Mouse (Mus musculus): ENCODE measurements at regions not wholly inside any gene's neighbourhood (a gene's known extent, or its start where the extent isn't known, plus 50 kb on each side); places are given as distances from the start of the nearest gene placed in this dataset.

GRCm38 (mm10) chr12:16151170-16151702 is 334.5 kb upstream of the Trib2 start:
- DNase-seq (ENCODE audit: extremely low spot score in 1 of 2, low spot score in 1 of 2), result peak; percentile 49 to 84

- DNase-seq (ENCODE audit: extremely low spot score in 1 of 2, low spot score in 1 of 2), result no peak
Observed at GRCm38 (mm10) chr12:16146919-16147318, 330.2 kb upstream of the Trib2 start.

- peak; percentile 59 to 88 for DNase-seq (ENCODE audit: extremely low spot score in 1 of 2, low spot score in 1 of 2)
Observed at GRCm38 (mm10) chr12:16145621-16146020, 328.9 kb upstream of the Trib2 start.

- peak in 1 of 2 experiments; percentile 37 for DNase-seq (ENCODE audit: extremely low spot score in 1 of 2, low spot score in 1 of 2)
Observed at GRCm38 (mm10) chr12:16141193-16141592, 324.5 kb upstream of the Trib2 start.

- DNase-seq (ENCODE audit: extremely low spot score in 1 of 2, low spot score in 1 of 2), result no peak
Observed at GRCm38 (mm10) chr12:16140511-16141110, 323.9 kb upstream of the Trib2 start.

- DNase-seq (ENCODE audit: extremely low spot score in 1 of 2, low spot score in 1 of 2), result no peak
Observed at GRCm38 (mm10) chr12:16139152-16139551, 322.4 kb upstream of the Trib2 start.

- DNase-seq (ENCODE audit: extremely low spot score in 1 of 2, low spot score in 1 of 2), result no peak
Observed at GRCm38 (mm10) chr12:16137801-16138200, 321.1 kb upstream of the Trib2 start.

- no peak for DNase-seq (ENCODE audit: extremely low spot score in 1 of 2, low spot score in 1 of 2)
Observed at GRCm38 (mm10) chr12:16136214-16136671, 319.5 kb upstream of the Trib2 start.

GRCm38 (mm10) chr12:16135602-16136213 is 319.0 kb upstream of the Trib2 start:
- peak; percentile 69 to 73 for DNase-seq (ENCODE audit: extremely low spot score in 1 of 2, low spot score in 1 of 2)

- no peak for DNase-seq (ENCODE audit: extremely low spot score in 1 of 2, low spot score in 1 of 2)
Observed at GRCm38 (mm10) chr12:16134446-16134845, 317.7 kb upstream of the Trib2 start.

- no peak for DNase-seq (ENCODE audit: extremely low spot score in 1 of 2, low spot score in 1 of 2)
Observed at GRCm38 (mm10) chr12:16133253-16133652, 316.5 kb upstream of the Trib2 start.

- DNase-seq (ENCODE audit: extremely low spot score in 1 of 2, low spot score in 1 of 2), result no peak
Observed at GRCm38 (mm10) chr12:16131740-16132077, 315.0 kb upstream of the Trib2 start.

GRCm38 (mm10) chr12:16131028-16131739 is 314.5 kb upstream of the Trib2 start:
- no peak for DNase-seq (ENCODE audit: extremely low spot score in 1 of 2, low spot score in 1 of 2)

- DNase-seq (ENCODE audit: extremely low spot score in 1 of 2, low spot score in 1 of 2), result no peak
Observed at GRCm38 (mm10) chr12:16130605-16131004, 313.9 kb upstream of the Trib2 start.

GRCm38 (mm10) chr12:16129923-16130322 is 313.2 kb upstream of the Trib2 start:
- no peak for DNase-seq (ENCODE audit: extremely low spot score in 1 of 2, low spot score in 1 of 2)

GRCm38 (mm10) chr12:16129243-16129642 is 312.5 kb upstream of the Trib2 start:
- DNase-seq (ENCODE audit: extremely low spot score in 1 of 2, low spot score in 1 of 2), result no peak

- DNase-seq (ENCODE audit: extremely low spot score in 1 of 2, low spot score in 1 of 2), result no peak
Observed at GRCm38 (mm10) chr12:16124906-16125305, 308.2 kb upstream of the Trib2 start.

GRCm38 (mm10) chr12:16122353-16123127 is 305.8 kb upstream of the Trib2 start:
- no peak for DNase-seq (ENCODE audit: extremely low spot score in 1 of 2, low spot score in 1 of 2)

GRCm38 (mm10) chr12:16121787-16122186 is 305.1 kb upstream of the Trib2 start:
- no peak for DNase-seq (ENCODE audit: extremely low spot score in 1 of 2, low spot score in 1 of 2)

GRCm38 (mm10) chr12:16118710-16119109 is 302.0 kb upstream of the Trib2 start:
- no peak for DNase-seq (ENCODE audit: extremely low spot score in 1 of 2, low spot score in 1 of 2)

- no peak for DNase-seq (ENCODE audit: extremely low spot score in 1 of 2, low spot score in 1 of 2)
Observed at GRCm38 (mm10) chr12:16106946-16107345, 290.2 kb upstream of the Trib2 start.
